Comparison of ENCODE assay signal across 18 mouse cellular contexts in genomic region chr5:137015913-137016312, GRCm38 (mm10). TPM values are rescaled to one million over a fixed set of nuclear protein-coding genes. Genes with fewer than 3 reads are reported as not detected.
"Had no signal": no experiment of that assay in that cellular context is flagged by ENCODE, and none has a peak within 500 bp of the region (broad histone marks: within the 10 kb centered on the region; RNA-seq: fewer than 3 reads in every experiment).

No protein-coding gene starts in this region.

- H3K27me3 ChIP-seq: neural tube, embryonic 15.5 days; stomach, embryonic 15.5 days had no signal

- H3K4me3 ChIP-seq: limb, embryonic 12.5 days; liver, embryonic 13.5 days; myocyte; neural tube, embryonic 15.5 days; stomach, embryonic 15.5 days had no signal

- H3K4me1 ChIP-seq: limb, embryonic 12.5 days; liver, embryonic 13.5 days; neural tube, embryonic 15.5 days; stomach, embryonic 15.5 days had no signal

- H3K27ac ChIP-seq: kidney, postnatal 0 days; limb, embryonic 12.5 days; liver, embryonic 13.5 days; neural tube, embryonic 15.5 days; stomach, embryonic 15.5 days had no signal

- H3K9me3 ChIP-seq: limb, embryonic 12.5 days; liver, embryonic 13.5 days; neural tube, embryonic 15.5 days; stomach, embryonic 15.5 days had no signal

- H3K36me3 ChIP-seq: limb, embryonic 12.5 days; liver, embryonic 13.5 days; neural tube, embryonic 15.5 days; stomach, embryonic 15.5 days had no signal

- DNase-seq: kidney, postnatal 36 days; layer of hippocampus, adult 9-11 months; layer of hippocampus, postnatal 36 days; liver; liver, embryonic 13.5 days; liver, postnatal 0 days; midbrain, embryonic 14.5 days; retina, postnatal 1 day; thymus, adult 2 months; thymus, postnatal 25 days had no signal

- ATAC-seq: liver, postnatal 0 days had no signal

RNA-seq across cellular contexts. Expression of gene Vgf, which starts 10.3 kb away (rescaled TPM):
- polyA plus RNA-seq: liver, embryonic 13.5 days; liver, postnatal 0 days; spleen, adult 2 months had no signal

RNA-seq across cellular contexts. Expression of gene Cldn15, which starts 49.5 kb away (rescaled TPM):
- total RNA-seq: left cerebral cortex, postnatal 25 days had no signal
- polyA plus RNA-seq: neural tube, embryonic 11.5 days had no signal
